Mouse (Mus musculus) brown adipose tissue, adult 24 weeks (tissue): ENCODE data around the gene Cd209f. TPM values are rescaled to one million over a fixed set of nuclear protein-coding genes. Genes with fewer than 3 reads are reported as not detected.
"Not testable (repeated sequence)": the region's sequence is repeated elsewhere in the genome, so short reads cannot be mapped to it uniquely, and the experiment has no call there.

Experiments
- H3K27ac ChIP-seq: fragments of 200-500 bp; replicated peaks from 2 replicates; pipeline ENCODE4 v1.5.1; 2012; ENCODE audit warnings: low read depth, mild to moderate bottlenecking, low read length
- H3K4me1 ChIP-seq: fragments of 200-500 bp; 2 replicates; pipeline ENCODE4 v1.6.1; 2012; ENCODE audit warnings: low read length, mixed read lengths; ENCODE audit not compliant: control insufficient read depth, insufficient read depth, insufficient read length
- H3K4me3 ChIP-seq: fragments of 200-500 bp; 2 replicates; pipeline ENCODE4 v1.5.1; 2012; ENCODE audit warnings: low read depth, mild to moderate bottlenecking, low read length, moderate library complexity; ENCODE audit not compliant: insufficient read depth
- polyA plus RNA-seq: library from polyadenylated mRNA; stranded (reverse); fragments of >200 nt; gene quantifications from 2 replicates; pipeline ENCODE4 v1.2.4, GENCODE M21; 2012; ENCODE audit not compliant: missing spikeins, insufficient read depth, insufficient read length

The Cd209f gene
- polyA plus RNA-seq = 12.1 and 18.7 TPM in 2 replicates

GRCm38 (mm10) chr8:4105735-4106134 lies at the start of gene Cd209f:
Gene Cd209f (minus strand): TSS chr8:4105835.
- not testable (repeated sequence) for H3K4me1 ChIP-seq, H3K4me3 ChIP-seq, H3K27ac ChIP-seq

- H3K4me1 ChIP-seq = no peaks in the 10 kb centered on the region
- H3K27ac ChIP-seq = no peak overlapping the region
These were observed 49.2 kb upstream of the Cd209f start for GRCm38 (mm10) chr8:4154878-4155277.

GRCm38 (mm10) chr8:4147272-4147671 lies 41.6 kb upstream of the Cd209f start:
- Histone ChIP-seq H3K4me3 (no peak overlapping the region), H3K4me1 (no peaks in the 10 kb centered on the region), H3K27ac (no peak overlapping the region)

More at GRCm38 (mm10) chr8:4154878-4155277, 49.2 kb upstream of the Cd209f start:
- H3K4me3 ChIP-seq = no peak overlapping the region

GRCm38 (mm10) chr8:4141721-4142120 lies 36.1 kb upstream of the Cd209f start:
- H3K4me3 ChIP-seq = no peak overlapping the region
- no peaks in the 10 kb centered on the region for H3K4me1 ChIP-seq
- no peak overlapping the region for H3K27ac ChIP-seq

- Histone ChIP-seq H3K4me3 (no peak overlapping the region), H3K4me1 (no peaks in the 10 kb centered on the region), H3K27ac (no peak overlapping the region)
These were observed 34.3 kb upstream of the Cd209f start for GRCm38 (mm10) chr8:4139660-4140646.

GRCm38 (mm10) chr8:4133798-4134197 lies 28.2 kb upstream of the Cd209f start, which contains the start of gene Cd209g:
Gene Cd209g (plus strand): TSS chr8:4134098.
- H3K27ac ChIP-seq = no peak within 1 kb of the TSS
- no peak within 1 kb of the TSS for H3K4me3 ChIP-seq
- H3K4me1 ChIP-seq = no peaks in the 10 kb centered on the region

GRCm38 (mm10) chr8:4088514-4088913 lies 17.1 kb downstream of the Cd209f start:
- H3K4me3 ChIP-seq, H3K4me1 ChIP-seq, H3K27ac ChIP-seq: not testable (repeated sequence)

GRCm38 (mm10) chr8:4087180-4087722 lies 18.4 kb downstream of the Cd209f start:
- H3K27ac ChIP-seq, H3K4me3 ChIP-seq, H3K4me1 ChIP-seq: not testable (repeated sequence)

Other genes starting within 250 kb of the Cd209f start
- gene Cd209d, start 227.3 kb downstream of the Cd209f start, polyA plus RNA-seq = 4.2 and 11.0 TPM in 2 replicates
- 1.4 and 3.5 TPM in 2 replicates for gene Cd209b, start 179.0 kb downstream of the Cd209f start, polyA plus RNA-seq
- gene Cd209c, start 151.1 kb downstream of the Cd209f start, polyA plus RNA-seq = 1.0 TPM in 1 of 2 replicates, not detected in the other
- 3.6 and 8.0 TPM in 2 replicates for gene Cd209g, start 28.3 kb upstream of the Cd209f start, polyA plus RNA-seq
- gene Evi5l, start 60.7 kb upstream of the Cd209f start, polyA plus RNA-seq = 11.1 and 12.3 TPM in 2 replicates
- 0.28 TPM in 1 of 2 replicates, not detected in the other for gene Prr36, start 111.6 kb upstream of the Cd209f start, polyA plus RNA-seq
- not detected in 2 replicates for gene Lrrc8e, start 121.0 kb upstream of the Cd209f start, polyA plus RNA-seq
- 29.3 and 35.9 TPM in 2 replicates for gene Map2k7, start 132.9 kb upstream of the Cd209f start, polyA plus RNA-seq
- not detected in 2 replicates for gene Gm49320, start 133.0 kb upstream of the Cd209f start, polyA plus RNA-seq
- gene Tgfbr3l, start 142.4 kb upstream of the Cd209f start, polyA plus RNA-seq = 1.5 TPM in 1 of 2 replicates, not detected in the other
- 11.6 and 13.5 TPM in 2 replicates for gene Snapc2, start 147.2 kb upstream of the Cd209f start, polyA plus RNA-seq
- 1.7 TPM in 1 of 2 replicates, not detected in the other for gene Ctxn1, start 153.4 kb upstream of the Cd209f start, polyA plus RNA-seq
- gene Timm44, start 170.1 kb upstream of the Cd209f start, polyA plus RNA-seq = 145 and 147 TPM in 2 replicates
- 8.4 and 12.7 TPM in 2 replicates for gene Ccl25, start 219.4 kb upstream of the Cd209f start, polyA plus RNA-seq
- gene Elavl1, start 219.6 kb upstream of the Cd209f start, polyA plus RNA-seq = 29.5 and 50.5 TPM in 2 replicates